Mouse (Mus musculus): ENCODE results near the gene Parp3.

GRCm38 (mm10) chr9:106453271-106454070, 23.3 kb downstream of the Parp3 start, which contains the start of gene Pcbp4:
- TF ChIP-seq CTCF (conservative IDR thresholded peaks at IDR 0.05; ENCODE audit: insufficient read depth, insufficient read length, low read depth, low read length) (no peak), POLR2A (IDR thresholded peaks at IDR 0.05; ENCODE audit: low read depth, low read length) (no peak)

Data from kidney, adult 2 months (tissue).